Mouse (Mus musculus) hindlimb bud, embryonic 11.5 days (tissue): Measurements from ENCODE around the gene Crlf3.

Source experiments
- DNase-seq: peaks from one replicate; pipeline ENCODE4 v3.0.0-alpha.2; 2012; ENCODE audit warnings: low read depth, low spot score; ENCODE audit errors: extremely low spot score

Crlf3 gene

DNA sequence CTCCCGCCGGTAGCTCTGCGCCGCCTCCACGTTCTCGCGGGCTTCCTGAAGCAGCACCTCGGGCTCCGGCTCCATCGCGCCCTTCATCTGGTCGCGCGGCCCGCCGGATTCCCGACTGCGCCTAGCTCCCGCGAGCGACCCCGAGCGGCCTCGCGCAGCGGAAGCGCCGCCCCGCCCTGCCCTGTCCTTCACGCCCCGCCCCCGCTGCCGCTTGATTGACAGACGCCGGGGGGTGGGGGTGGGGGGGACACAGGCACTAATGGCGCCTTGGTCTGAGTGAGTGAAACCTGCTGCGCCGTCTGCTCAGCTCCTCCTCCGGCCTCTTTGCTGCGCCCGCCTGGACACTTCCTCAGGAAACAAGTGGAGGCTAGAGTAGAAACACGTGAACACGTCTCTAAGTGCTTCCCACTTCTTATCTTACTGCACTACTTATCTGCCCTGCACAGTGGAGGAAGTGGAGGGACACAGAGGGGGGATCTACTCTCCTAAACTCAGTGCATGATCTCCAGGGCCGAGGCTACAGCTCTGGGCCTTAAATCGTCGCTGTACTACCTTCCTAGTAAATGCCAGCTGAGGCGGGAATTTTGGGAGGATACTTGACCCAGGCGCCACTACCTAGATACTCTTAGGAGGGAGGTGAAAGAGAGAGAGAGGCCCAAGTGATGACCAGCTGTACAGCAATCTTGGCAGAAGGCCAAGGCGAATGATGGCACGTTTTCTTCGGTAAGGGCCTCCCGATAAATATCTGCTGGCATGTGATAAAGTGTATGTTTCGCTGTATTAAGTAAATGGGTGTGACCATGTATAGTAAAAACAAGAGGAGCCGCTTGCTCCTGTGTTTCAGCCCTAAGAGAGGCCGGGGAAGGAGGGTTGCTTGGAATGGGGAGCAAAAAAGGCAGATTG is at the start of gene Crlf3:
Crlf3 (minus strand) TSS at position 166 of the 903 bp plus-strand sequence.
- DNase-seq, result peak; percentile 49

DNA sequence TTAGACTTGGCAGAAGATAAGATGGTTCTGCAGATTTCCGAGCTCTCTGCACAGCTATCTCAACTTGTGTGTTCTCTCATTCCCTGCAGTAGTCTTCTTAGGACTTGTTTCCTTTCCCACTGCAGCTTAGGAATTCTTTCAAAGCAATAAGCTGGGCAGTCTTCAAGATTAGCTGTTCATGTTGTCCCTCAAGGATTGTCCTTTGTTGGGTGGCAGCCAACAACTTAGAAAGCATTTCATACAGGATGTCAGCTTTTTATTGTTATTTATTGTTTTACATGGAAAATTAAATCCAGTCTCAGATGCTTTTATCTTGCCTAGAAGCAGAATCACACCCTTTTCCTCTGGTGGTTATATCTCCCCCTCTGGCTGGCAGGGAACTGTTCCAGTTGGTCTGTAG is 35.6 kb upstream of the Crlf3 start:
- no peak for DNase-seq

DNA sequence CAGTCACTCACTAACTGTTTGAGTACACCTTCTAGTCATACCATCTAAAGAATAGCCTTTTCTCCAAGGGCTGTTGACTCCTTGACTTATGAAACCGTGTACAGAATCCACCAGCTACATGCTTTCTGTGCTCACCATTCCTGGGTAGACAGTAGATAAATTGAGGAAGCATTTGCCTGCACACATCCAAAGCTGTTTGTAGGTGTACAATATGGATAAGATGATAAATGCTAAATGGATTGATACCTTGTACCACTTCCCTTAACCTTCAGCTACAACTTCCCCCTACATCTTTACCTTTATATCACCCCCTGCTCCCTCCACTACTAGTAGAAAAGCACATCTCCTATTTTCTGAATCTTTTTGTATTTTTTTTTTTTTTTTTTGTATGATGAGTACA is 23.6 kb upstream of the Crlf3 start:
- no peak for DNase-seq

DNA sequence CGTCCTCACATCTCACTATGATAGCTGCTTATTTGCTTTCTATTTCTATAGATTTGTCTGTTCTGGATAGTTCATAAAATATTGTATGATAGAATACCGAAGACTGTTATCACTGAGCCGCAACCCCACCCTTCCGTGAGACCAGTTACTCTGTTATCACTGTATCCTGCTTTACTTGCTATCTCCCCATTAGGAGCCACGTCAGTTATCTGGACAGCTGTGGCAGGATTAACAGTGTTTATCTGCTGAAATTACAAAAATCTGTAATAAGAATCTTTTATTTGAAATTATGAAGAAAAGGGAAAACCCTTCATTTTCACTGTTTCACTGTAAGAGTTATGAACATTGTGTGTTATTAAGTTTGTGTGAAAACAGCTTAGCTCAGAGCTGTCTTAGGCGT is 20.5 kb upstream of the Crlf3 start:
- DNase-seq, result no peak

DNA sequence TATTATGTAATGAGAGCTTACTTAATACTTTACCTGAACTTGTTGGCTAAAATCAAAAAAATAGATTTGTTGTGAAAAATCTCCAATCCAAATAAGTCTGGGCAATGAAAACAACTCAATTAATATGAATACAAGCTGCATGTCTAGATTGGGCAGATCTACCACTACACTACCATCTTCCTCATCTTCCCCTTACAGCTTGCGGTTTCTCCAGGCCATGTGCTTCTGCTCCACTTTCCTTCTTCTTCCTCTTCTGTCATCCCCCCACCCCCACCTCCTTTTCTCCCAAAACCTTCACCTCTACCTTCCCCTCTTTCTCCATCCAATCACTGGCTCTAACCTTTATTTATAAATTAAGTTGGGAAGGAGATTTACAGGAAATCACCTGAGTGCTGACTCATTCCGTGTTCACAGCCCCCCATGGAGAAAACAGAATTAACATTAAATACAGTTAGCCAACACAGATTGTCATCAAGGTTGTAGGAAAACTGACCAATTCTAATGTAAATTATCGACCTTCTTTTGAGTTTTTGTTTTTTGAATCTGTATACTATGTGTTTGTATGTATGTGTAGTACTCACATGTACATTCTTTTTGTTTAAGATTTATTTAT is 17.8 kb upstream of the Crlf3 start:
- no peak for DNase-seq

DNA sequence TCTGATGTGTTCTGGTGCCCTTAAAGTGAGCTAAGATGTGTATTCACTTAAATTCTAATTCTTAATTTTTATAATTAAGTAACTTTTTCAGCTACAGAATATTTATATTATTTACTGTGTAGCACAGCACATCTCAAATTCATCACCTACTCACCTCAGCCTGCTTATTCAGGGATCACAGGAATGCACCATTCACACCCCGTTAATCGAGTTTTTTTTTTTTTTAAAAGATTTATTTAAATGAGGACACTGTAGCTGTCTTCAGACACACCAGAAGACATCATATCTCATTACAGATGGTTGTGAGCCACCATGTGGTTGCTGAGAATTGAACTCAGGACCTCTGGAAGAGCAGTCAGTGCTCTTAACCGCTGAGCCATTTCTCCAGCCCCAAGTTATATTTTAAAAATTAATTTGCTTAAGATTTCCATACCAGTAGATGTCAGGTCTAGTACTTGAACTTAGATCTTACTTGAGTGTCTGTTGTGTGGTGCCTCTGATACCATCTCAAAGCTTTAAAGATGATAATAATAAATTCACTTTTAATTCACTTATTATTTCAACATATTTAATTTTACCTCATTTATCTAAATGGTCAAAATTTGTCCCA is 9.9 kb upstream of the Crlf3 start:
- DNase-seq, result no peak

GRCm38 (mm10) chr11:80089817-80090214 is 9.0 kb upstream of the Crlf3 start:
- DNase-seq, result no peak

DNA sequence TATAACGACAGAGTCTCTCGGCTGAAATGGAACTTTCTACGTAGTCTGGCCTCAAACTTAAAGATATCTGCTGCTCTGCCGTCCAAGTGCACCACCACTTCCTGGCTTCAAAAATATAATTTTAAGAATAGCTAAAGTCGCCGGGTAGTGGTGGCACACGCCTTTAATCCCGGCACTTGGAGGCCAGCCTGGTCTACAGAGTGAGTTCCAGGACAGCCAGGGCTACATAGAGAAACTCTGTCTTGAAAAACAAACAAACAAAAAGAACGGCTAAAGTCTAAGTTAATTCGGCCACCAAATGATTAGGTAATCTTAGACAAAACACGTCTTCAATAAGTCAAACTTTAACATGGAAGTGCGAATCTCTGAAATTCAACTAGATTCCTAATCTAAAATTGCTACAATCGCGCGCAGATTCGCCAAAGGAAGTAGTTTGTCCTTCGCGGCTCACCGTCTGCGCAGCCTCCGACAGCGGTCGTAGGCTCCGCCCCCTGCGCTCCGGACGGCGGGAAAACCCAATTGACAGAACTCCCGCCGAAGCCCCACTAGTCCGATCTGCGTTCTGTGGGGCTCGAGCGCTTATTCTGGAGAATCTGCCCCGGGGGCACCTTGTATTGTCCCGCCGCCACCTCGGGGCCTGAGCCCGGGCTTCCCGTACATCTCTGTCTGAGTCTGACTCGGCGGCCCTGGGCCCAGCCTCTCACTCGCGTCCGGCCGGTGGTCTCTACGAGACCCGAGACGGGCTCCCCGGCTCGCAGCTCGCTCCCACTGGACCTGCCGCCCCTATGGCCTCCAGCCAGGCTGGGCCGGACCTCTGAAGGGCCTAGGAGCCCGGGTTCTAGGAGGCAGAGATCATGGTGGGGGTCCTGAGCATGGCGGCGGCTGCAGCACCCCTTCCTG is 8.4 kb upstream of the Crlf3 start, which contains the start of gene Atad5:
Atad5 (plus strand) TSS at position 484 of the 900 bp plus-strand sequence.
- DNase-seq, result peak; percentile 73

DNA sequence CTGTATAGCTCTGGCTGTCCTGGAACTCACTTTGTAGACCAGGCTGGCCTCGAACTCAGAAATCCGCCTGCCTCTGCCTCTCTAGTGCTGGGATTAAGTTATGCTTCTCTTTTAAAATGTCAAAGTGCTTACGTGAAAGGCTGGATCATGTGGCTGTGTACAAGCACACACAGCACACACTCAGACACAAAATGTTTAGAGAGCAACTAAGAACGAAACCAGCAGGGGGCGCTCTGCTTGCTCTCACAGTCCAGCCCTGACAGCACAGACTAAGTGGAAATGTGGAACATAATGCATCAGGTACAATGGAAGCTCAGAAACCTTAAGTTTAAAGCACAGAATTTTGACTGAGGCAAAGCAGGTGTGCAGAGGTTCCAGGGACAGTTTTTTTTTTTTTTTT is 6.1 kb upstream of the Crlf3 start:
- DNase-seq, result peak; percentile 77

DNA sequence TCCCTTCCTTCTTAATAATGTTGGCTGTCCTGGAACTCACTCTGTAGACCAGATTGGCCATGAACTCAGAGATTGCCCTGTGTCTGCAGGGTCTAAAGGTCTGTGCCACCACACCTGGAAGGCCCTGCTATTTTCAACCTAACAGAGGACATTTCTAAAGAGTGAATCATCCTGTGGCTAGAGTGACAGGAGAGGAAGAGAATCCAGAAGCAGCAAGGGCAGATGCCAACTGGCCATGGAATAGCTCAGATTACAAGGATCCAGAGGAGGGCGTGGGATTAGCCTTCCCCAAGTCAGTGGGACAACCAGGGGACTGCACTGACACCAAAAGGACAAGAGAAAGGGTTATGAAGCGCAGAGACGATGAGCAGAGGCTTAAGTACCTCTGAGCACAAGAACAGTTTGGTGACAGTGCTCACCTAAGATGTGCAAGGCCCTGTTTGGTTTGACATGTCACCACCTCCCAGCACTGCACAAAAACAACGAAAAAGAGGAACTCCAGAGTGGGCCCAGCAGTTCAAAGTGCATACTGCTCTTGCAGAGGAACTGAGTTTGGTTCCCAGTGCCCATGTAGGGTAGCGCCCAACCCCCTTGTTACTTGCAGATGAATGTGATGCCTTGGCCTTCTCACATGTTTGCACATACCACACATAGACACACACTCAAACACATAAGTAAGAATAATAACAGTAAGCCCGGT is 4.7 kb upstream of the Crlf3 start:
- no peak for DNase-seq

GRCm38 (mm10) chr11:80081786-80082319 is 1.1 kb upstream of the Crlf3 start:
- DNase-seq, result no peak

- no peak for DNase-seq
Observed at GRCm38 (mm10) chr11:80080381-80080825, 388 bp downstream of the Crlf3 start.

- DNase-seq, result no peak
Observed at GRCm38 (mm10) chr11:80079751-80080150, 1.0 kb downstream of the Crlf3 start.

GRCm38 (mm10) chr11:80078831-80079230 is 2.0 kb downstream of the Crlf3 start:
- DNase-seq, result no peak

DNA sequence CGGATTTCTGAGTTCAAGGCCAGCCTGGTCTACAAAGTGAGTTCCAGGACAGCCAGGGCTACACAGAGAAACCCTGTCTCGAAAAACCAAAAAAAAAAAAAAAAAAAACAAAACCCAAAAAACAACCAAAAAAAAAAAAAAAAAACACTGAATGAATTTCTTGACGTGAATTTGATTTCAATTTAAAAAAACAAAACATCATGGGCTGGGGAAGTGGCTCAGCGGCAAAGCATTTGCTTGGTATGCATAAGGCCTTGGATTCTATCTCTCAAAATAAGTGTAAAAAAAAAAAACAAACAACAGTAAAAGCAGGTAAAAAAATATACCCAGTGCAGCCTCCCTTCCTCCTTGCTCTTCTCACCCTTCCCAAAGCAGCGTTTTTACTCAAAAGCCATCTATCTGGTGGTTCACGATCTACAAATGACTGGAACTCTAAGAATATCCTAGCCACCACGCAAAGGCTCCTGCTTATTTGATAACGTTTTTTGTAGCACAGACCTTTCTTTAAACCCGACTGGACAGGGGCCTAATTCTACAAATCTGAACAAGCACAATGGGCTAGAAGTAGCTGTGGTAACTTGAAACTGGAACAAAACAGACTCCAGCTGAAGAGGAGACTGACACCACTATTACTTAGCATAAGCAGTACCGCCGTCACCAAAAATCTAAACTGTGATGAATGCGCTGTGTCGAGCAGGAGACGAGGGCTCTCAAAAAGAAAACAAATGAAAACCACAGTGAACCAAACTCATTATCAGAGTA is 2.8 kb downstream of the Crlf3 start:
- no peak for DNase-seq

- DNase-seq, result no peak
Observed at GRCm38 (mm10) chr11:80075608-80076277, 5.0 kb downstream of the Crlf3 start.

GRCm38 (mm10) chr11:80072365-80072764 is 8.4 kb downstream of the Crlf3 start:
- DNase-seq, result no peak

GRCm38 (mm10) chr11:80071039-80071438 is 9.8 kb downstream of the Crlf3 start:
- no peak for DNase-seq

DNA sequence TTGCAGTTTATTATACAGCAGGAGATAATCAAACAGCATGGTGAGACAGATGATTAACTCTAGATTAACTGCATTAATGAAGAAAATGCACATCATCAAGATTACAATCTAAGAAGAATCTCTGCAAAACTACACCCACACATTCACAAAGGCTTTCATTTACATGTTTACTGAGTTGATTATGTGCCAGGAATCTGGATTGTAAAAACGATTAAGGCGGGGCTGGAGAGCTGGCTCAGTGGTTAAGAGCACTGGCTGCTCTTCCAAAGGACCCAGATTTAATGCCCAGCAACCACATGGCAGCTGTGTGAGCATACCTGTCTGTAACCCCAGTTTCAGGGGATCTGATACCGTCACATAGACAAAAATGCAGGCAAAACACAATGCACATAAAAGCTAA is 11.0 kb downstream of the Crlf3 start:
- DNase-seq, result no peak
